Mouse (Mus musculus) spleen, postnatal 14 days (tissue): Measurements from ENCODE around the gene Napepld.
"Not testable (repeated sequence)": the region's sequence is repeated elsewhere in the genome, so short reads cannot be mapped to it uniquely, and the experiment has no call there.

ENCODE experiments used
- DNase-seq, 2 experiments: peaks; one replicate each; pipeline ENCODE4 v3.0.0; 2021 to 2022; ENCODE audit warnings: low spot score in 2 of 2

Napepld gene

DNA sequence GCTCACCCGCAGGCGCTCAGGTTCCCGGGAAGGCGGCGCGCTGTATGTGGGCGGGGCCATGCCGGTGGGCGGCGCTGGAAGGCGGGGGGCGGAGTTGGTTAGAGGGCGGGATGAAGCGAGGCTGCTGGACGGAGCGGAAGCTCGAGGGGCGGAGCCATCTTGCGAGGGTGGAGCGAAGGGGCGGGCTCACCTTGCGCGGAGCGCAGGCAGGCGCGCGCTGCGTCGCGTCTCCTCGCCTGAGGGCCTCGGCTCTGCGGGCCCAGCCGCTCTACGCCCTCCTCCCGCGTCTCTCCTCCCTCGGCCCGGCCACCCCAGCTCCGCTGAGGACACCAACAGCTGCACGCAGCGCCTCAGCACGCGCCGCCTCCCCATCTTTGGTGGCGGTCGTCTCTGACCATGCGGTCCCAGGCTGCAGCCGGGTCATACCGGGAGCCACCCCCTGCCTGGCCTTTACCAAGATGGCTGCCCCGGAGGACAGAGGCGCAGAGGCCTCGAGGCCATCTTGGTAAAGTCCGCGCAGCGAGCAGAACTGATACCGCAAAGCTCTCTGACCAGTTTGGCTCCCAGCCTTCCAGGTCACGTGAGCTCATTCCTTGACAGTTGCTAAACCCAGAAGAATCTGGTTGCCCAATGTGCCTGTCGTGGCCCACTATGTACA, at the start of gene Napepld:
Napepld (minus strand) TSS at position 46 of the 658 bp plus-strand sequence.
- peak; percentile 99 to 100 for DNase-seq

DNA sequence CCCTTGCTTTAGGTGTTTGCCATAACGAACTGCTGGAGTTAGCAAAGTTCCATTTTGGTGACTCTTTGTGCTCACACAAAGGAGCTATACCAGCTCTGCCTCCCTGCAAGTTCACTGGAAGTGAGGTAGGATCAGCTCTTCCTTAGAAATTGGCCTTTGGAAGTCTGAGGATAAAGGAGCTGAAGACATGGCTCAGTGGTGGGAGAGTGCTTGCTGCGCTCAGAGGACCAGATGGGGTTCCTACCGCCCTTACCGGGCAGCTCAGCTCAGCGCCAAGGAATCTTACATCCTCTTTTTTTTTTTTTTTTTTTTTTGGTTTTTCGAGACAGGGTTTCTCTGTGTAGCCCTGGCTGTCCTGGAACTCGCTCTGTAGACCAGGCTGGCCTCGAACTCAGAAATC, 44.8 kb upstream of the Napepld start:
- no peak for DNase-seq

DNA sequence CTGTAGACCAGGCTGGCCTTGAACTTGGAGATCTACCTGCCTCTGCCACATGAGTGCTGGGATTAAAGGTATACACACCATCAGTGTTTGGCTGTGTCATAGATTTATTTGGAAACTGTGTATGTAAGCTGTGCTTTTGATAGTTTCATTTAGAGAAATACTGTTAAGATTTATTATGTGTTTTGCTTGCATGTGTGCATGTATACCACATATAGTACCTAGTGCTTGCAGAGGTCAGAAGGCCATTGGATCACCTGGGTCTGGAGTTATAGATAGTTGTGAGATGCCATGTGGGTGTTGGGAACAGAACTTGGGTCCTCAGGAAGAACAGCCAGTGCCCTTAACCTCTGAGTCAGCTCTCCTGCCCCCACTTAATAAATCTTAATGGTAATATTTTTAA, 43.5 kb upstream of the Napepld start:
- DNase-seq: no peak

GRCm38 (mm10) chr5:21743606-21744005, 42.4 kb upstream of the Napepld start:
- DNase-seq: no peak

DNA sequence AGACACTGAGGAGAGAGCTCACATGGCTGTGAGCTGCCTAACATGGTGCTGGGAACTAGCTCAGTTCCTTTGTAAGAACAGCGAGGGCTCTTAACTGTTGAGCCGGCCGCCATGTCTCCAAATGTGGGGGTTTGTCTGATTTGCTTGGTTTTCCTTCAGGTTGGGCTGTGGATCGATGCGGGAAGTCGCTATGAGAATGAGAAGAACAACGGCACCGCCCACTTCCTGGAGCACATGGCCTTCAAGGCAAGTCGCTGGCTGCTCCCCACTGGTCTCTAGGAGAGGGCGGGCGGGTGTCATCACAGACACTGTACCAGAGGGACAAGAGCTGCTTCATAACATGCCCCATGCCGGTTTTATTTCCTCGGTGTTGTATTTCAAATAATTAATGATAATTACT, 38.7 kb upstream of the Napepld start:
- no peak for DNase-seq

GRCm38 (mm10) chr5:21739120-21739519, 37.9 kb upstream of the Napepld start:
- no peak for DNase-seq

GRCm38 (mm10) chr5:21737620-21738019, 36.4 kb upstream of the Napepld start:
- no peak for DNase-seq

- DNase-seq: peak; percentile 71 to 84
These were observed 35.9 kb upstream of the Napepld start, which contains the start of gene Pmpcb for GRCm38 (mm10) chr5:21736956-21737585. TSS of gene Pmpcb (plus strand) at chr5:21737141.

GRCm38 (mm10) chr5:21736046-21736445, 34.9 kb upstream of the Napepld start:
- no peak for DNase-seq

DNA sequence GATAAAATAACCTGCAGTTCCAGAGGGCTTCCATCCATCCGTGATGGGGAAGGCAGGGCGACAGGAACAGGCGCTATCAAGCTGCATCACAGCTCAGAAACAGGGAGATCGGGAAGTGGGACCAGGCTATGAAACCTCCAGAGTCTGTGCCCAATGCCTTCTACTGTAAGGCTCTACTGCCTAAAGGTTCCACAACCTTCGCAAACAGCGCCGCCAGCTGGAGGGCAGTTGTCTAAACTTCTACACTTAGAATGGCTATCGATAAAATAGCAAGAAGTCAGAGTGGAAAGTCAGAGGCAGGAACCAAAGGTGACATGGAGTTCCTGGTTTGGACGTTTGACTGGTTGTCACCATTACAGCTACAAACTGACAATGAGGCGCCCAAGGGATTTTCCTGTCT, 34.4 kb upstream of the Napepld start:
- DNase-seq: peak; percentile 51 to 71

DNA sequence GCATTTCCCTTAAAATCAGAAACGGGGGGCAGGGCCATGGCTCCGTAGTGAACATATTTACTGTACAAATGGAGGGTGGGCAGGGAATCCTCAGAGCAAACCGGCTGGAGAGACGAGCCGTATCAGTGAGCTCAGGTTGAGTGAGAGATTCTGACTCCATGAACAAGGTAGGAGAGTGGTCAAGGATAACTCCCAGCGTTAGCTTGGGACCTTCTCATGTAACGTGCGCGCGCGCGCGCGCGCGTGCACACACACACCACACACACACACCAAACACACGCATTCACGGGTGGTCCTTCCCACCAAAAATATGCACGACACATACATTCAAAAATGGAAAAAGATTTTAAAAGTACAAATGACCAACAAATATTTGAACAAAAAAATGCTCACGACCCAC, 33.9 kb upstream of the Napepld start:
- no peak for DNase-seq

GRCm38 (mm10) chr5:21732930-21733329, 31.7 kb upstream of the Napepld start:
- DNase-seq: no peak

DNA sequence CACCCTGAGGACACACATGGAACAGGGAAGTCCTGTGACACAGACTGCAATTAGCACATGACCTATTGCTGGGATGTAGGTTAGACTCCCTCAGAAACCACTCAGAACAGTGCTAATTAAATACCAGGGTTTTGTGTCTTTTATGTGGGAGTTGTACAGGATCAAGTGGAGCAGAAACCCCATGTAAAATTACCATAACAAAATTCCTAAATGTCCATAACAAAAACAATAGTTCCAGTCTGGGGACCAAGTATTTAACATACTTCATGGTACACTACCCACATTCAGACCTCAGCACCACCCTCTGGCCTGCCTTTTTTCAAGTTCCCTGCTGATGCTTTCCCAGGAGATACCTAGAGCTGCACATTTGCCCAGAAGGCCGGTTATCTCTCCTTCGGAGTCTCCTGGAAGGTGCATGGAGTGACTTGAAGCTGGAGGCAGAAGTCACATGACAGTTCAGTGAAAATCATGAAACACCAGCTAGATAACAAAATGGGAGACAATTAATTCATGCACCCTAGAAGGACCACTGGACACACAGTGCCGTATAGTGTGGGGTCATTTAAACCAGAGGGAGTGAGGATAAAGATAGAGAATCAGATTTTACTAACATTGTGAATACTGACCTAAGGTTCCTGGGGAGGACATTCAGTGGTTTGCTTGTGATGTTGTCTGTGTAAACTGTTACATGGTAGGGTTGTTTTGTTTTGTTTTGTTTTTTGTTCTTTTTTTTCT, 31.1 kb upstream of the Napepld start:
- no peak for DNase-seq

DNA sequence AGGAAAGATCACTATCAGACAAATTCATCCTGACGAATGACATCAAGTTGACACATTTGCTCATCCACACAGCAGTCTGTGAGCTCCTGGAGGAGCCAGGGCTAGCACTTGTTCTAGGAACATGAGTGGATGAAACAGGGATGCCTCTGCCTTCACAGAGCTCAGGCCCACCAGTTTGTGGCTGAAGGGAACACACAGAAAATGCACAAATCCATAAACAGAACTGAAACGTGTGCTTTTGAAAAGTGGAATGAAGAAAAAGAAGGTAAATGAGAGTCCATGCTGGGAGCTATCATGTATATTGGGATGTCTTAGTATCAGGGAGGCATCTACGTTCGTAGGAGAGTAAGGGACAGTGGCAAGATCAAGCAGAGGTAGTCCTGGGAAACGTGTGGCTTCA, 27.9 kb upstream of the Napepld start:
- DNase-seq: no peak

GRCm38 (mm10) chr5:21724872-21725271, 23.7 kb upstream of the Napepld start:
- no peak for DNase-seq

DNA sequence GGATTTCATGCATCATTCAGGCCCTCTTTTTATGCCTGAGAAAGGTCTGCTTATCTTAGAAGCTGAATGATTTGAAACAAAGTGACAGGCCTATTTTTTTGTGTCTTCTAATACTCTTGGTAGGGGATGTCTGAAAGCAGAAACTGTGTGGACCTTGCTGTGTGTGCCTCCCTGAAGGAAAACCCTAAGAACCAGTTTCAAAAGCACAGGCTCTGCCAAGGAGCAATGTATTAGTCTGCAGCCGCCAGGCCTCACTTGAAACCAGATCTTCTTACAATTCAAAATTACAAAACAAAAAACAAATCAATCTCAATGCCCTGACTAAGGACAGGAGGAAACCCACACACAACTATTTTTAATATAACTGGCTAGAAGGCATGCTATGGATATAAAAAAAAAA, 23.2 kb upstream of the Napepld start:
- DNase-seq: no peak

- DNase-seq: no peak
These were observed 18.0 kb upstream of the Napepld start for GRCm38 (mm10) chr5:21719209-21719608.

DNA sequence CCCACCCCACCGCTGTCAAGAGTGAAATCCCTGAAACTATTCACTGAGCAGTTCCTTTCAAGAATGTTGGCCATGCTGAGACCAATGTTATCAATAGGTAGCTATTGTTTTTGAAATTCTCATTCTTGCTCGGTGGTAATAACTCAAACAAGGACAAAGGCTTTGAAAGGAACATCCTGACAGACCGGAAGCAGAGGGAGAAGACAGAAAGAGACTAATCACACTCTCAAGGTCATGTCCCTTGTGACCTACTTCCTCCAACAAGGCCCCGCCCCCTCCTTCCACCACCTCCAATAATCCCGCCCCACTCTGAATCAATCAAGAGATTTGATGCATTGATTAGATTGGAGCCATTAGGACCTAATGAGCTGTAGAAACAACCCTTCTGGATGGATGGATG, 17.4 kb upstream of the Napepld start:
- DNase-seq: no peak

GRCm38 (mm10) chr5:21717165-21717715, 16.0 kb upstream of the Napepld start:
- no peak for DNase-seq

GRCm38 (mm10) chr5:21714447-21714846, 13.3 kb upstream of the Napepld start:
- no peak for DNase-seq

GRCm38 (mm10) chr5:21712127-21712715, 11.0 kb upstream of the Napepld start:
- no peak for DNase-seq

GRCm38 (mm10) chr5:21708011-21708410, 6.8 kb upstream of the Napepld start:
- DNase-seq: not testable (repeated sequence)
